Mouse (Mus musculus) ES-Bruce4 (cell line): Measurements from ENCODE around the gene Caln1. TPM values are rescaled to one million over a fixed set of nuclear protein-coding genes. Genes with fewer than 3 reads are reported as not detected.
A peak's percentile ranks its signal among the peaks of the same experiment; 100 is the strongest.

Experiments
- H3K27ac ChIP-seq: 2 replicates; pipeline ENCODE4 v1.5.1; 2012; ENCODE audit warnings: low read length, inconsistent platforms; ENCODE audit not compliant: insufficient read depth
- H3K27me3 ChIP-seq: 2 replicates; pipeline ENCODE4 v1.6.1; 2012; ENCODE audit warnings: mild to moderate bottlenecking, low read length, inconsistent platforms; ENCODE audit not compliant: control insufficient read depth, poor library complexity, insufficient read depth, severe bottlenecking
- H3K36me3 ChIP-seq: 2 replicates; pipeline ENCODE4 v1.6.1; 2012; ENCODE audit warnings: inconsistent platforms, mild to moderate bottlenecking, low read length, moderate library complexity; ENCODE audit not compliant: control insufficient read depth, poor library complexity, insufficient read depth, severe bottlenecking
- H3K4me1 ChIP-seq: one replicate; pipeline ENCODE4 v1.8.1; 2011; ENCODE audit warnings: low read length; ENCODE audit not compliant: control insufficient read depth, insufficient read depth
- H3K4me3 ChIP-seq: 2 replicates; pipeline ENCODE4 v1.5.1; 2011; ENCODE audit warnings: low read depth, mild to moderate bottlenecking, low read length
- H3K9ac ChIP-seq: 2 replicates; pipeline ENCODE4 v1.6.1; 2012; ENCODE audit warnings: low read depth, mild to moderate bottlenecking, inconsistent platforms; ENCODE audit not compliant: poor library complexity, severe bottlenecking
- H3K9me3 ChIP-seq: replicated peaks from 2 replicates; pipeline ENCODE4 v1.6.1; 2012; ENCODE audit warnings: mild to moderate bottlenecking, low read length, inconsistent platforms; ENCODE audit not compliant: control insufficient read depth, poor library complexity, insufficient read depth, severe bottlenecking
- CTCF ChIP-seq: IDR thresholded peaks from one replicate; pipeline ENCODE4 v1.8.1; 2011; ENCODE audit warnings: low read depth, low read length
- EP300 ChIP-seq: IDR thresholded peaks from 2 replicates; pipeline ENCODE4 v1.6.1; 2011; ENCODE audit warnings: low read depth, low read length; ENCODE audit not compliant: insufficient read depth
- POLR2A ChIP-seq: IDR thresholded peaks from one replicate; pipeline ENCODE4 v1.8.1; 2011; ENCODE audit warnings: low read length; ENCODE audit not compliant: insufficient read depth
- polyA plus RNA-seq: library from polyadenylated mRNA; stranded (reverse); fragments of >200 nt; gene quantifications from 2 replicates; pipeline ENCODE4 v1.2.4, GENCODE M21; 2011; ENCODE audit warnings: low read depth; ENCODE audit not compliant: missing spikeins, insufficient read depth, insufficient read length

Gene Caln1
- 0.28 and 0.32 TPM in 2 replicates for polyA plus RNA-seq

GRCm38 (mm10) chr5:130369237-130369636 lies at the start of gene Caln1:
Caln1 (plus strand) TSS chr5:130369455.
- Histone ChIP-seq H3K27me3 (no peaks in the 10 kb centered on the region), H3K9me3 (no peaks in the 10 kb centered on the region), H3K4me3 (0 out of 2 replicates have a peak within 1 kb of the TSS, but pooled peaks have one; percentile 3), H3K36me3 (no peaks in the 10 kb centered on the region), H3K9ac (no peak within 1 kb of the TSS), H3K4me1 (no peaks in the 10 kb centered on the region), H3K27ac (no peak within 1 kb of the TSS)
- TF ChIP-seq CTCF, result no peak
- no peak for TF ChIP-seq EP300
- no peak for TF ChIP-seq POLR2A

GRCm38 (mm10) chr5:130319783-130320182 lies 49.5 kb upstream of the Caln1 start:
- no peaks in the 10 kb centered on the region for H3K9me3 ChIP-seq
- H3K36me3 ChIP-seq, result no peaks in the 10 kb centered on the region
- no peak for TF ChIP-seq CTCF
- TF ChIP-seq POLR2A, result no peak
- TF ChIP-seq EP300, result no peak
- no peaks in the 10 kb centered on the region for H3K27me3 ChIP-seq
- no peak overlapping the region for H3K27ac ChIP-seq
- H3K4me1 ChIP-seq, result no peaks in the 10 kb centered on the region
- H3K9ac ChIP-seq, result no peak overlapping the region
- no peak overlapping the region for H3K4me3 ChIP-seq

GRCm38 (mm10) chr5:130320485-130320884 lies 48.8 kb upstream of the Caln1 start:
- peak; percentile 20 for TF ChIP-seq CTCF
- TF ChIP-seq EP300, result no peak
- TF ChIP-seq POLR2A, result no peak
- H3K9me3 ChIP-seq, result no peaks in the 10 kb centered on the region

GRCm38 (mm10) chr5:130325486-130325885 lies 43.8 kb upstream of the Caln1 start:
- Histone ChIP-seq H3K9me3 (no peaks in the 10 kb centered on the region), H3K27ac (no peak overlapping the region), H3K27me3 (no peaks in the 10 kb centered on the region), H3K4me3 (no peak overlapping the region), H3K36me3 (peaks cover 7% of the 10 kb centered on the region; the same call in 1 of the 2 replicates), H3K9ac (no peak overlapping the region), H3K4me1 (no peaks in the 10 kb centered on the region)
- TF ChIP-seq POLR2A (no peak), CTCF (no peak), EP300 (no peak)

More at GRCm38 (mm10) chr5:130320485-130320884, 48.8 kb upstream of the Caln1 start:
- no peaks in the 10 kb centered on the region for H3K4me1 ChIP-seq
- H3K36me3 ChIP-seq, result no peaks in the 10 kb centered on the region
- no peak overlapping the region for H3K27ac ChIP-seq
- no peak overlapping the region for H3K9ac ChIP-seq
- no peaks in the 10 kb centered on the region for H3K27me3 ChIP-seq
- no peak overlapping the region for H3K4me3 ChIP-seq

- Histone ChIP-seq H3K27me3 (no peaks in the 10 kb centered on the region), H3K36me3 (peaks cover 7% of the 10 kb centered on the region; the same call in 1 of the 2 replicates), H3K9ac (no peak overlapping the region), H3K9me3 (no peaks in the 10 kb centered on the region), H3K27ac (no peak overlapping the region), H3K4me1 (no peaks in the 10 kb centered on the region), H3K4me3 (no peak overlapping the region)
- TF ChIP-seq CTCF (no peak), EP300 (no peak), POLR2A (no peak)
Measured at GRCm38 (mm10) chr5:130327615-130328263, 41.5 kb upstream of the Caln1 start.

GRCm38 (mm10) chr5:130328366-130328765 lies 40.9 kb upstream of the Caln1 start:
- Histone ChIP-seq H3K27me3 (no peaks in the 10 kb centered on the region), H3K36me3 (peaks cover 8% of the 10 kb centered on the region; the same call in 1 of the 2 replicates), H3K4me1 (no peaks in the 10 kb centered on the region), H3K9ac (no peak overlapping the region), H3K27ac (no peak overlapping the region), H3K9me3 (no peaks in the 10 kb centered on the region), H3K4me3 (no peak overlapping the region)
- TF ChIP-seq EP300 (no peak), POLR2A (no peak), CTCF (no peak)
